Mouse (Mus musculus) limb, embryonic 11.5 days (tissue): ENCODE data around the gene Med27. TPM values are rescaled to one million over a fixed set of nuclear protein-coding genes. Genes with fewer than 3 reads are reported as not detected.
A peak's percentile ranks its signal among the peaks of the same experiment; 100 is the strongest.

Experiments
- ATAC-seq: fragments of 200-750 bp; cut with Nextera tagmentation; 2 replicates; pipeline ENCODE4 v1.8.0; 2017; ENCODE audit warnings: low read depth; ENCODE audit not compliant: insufficient number of reproducible peaks, low FRiP score, low TSS enrichment
- DNase-seq: peaks from one replicate; pipeline ENCODE4 v3.0.0-alpha.2; 2015; ENCODE audit warnings: low spot score
- H3K27ac ChIP-seq: fragments of 300-500 bp; sonication (generic); replicated peaks from 2 replicates; pipeline ENCODE4 v1.5.1; 2014; ENCODE audit warnings: low read depth, mild to moderate bottlenecking, low read length
- H3K27me3 ChIP-seq: fragments of 300-500 bp; sonication (generic); 2 replicates; pipeline ENCODE4 v1.6.1; 2014; ENCODE audit warnings: mild to moderate bottlenecking, low read length, mixed read lengths; ENCODE audit not compliant: control insufficient read depth, insufficient read depth
- H3K36me3 ChIP-seq: fragments of 300-500 bp; sonication (generic); 2 replicates; pipeline ENCODE4 v1.6.1; 2014; ENCODE audit warnings: mild to moderate bottlenecking, low read length, moderate library complexity, mixed read lengths; ENCODE audit not compliant: control insufficient read depth, insufficient read depth
- H3K4me1 ChIP-seq: fragments of 300-500 bp; sonication (generic); 2 replicates; pipeline ENCODE4 v1.6.1; 2014; ENCODE audit warnings: low read length, mixed read lengths; ENCODE audit not compliant: control insufficient read depth, insufficient read depth
- H3K4me2 ChIP-seq: fragments of 300-500 bp; sonication (generic); 2 replicates; pipeline ENCODE4 v1.6.1; 2014; ENCODE audit warnings: low read depth, mild to moderate bottlenecking, moderate library complexity; ENCODE audit not compliant: severe bottlenecking
- H3K4me3 ChIP-seq: fragments of 300-500 bp; sonication (generic); 2 replicates; pipeline ENCODE4 v1.5.1; 2014; ENCODE audit warnings: low read depth, low read length
- H3K9ac ChIP-seq: fragments of 300-500 bp; sonication (generic); 2 replicates; pipeline ENCODE4 v1.6.1; 2014; ENCODE audit warnings: mild to moderate bottlenecking, low read length
- H3K9me3 ChIP-seq: fragments of 300-500 bp; sonication (generic); 2 replicates; pipeline ENCODE4 v1.6.1; 2016; ENCODE audit warnings: low read length; ENCODE audit not compliant: control insufficient read depth
- WGBS: fragments of 180-500 bp; shearing (Covaris S2); extraction: QIAGEN DNeasy Blood & Tissue Kit; methylation state at CpG from one replicate; pipeline ENCODE4 v1.1.7; 2014; 5-methylcytosine and 5-hydroxymethylcytosine counted together
- polyA plus RNA-seq: library from polyadenylated mRNA; unstranded; fragments of >200 nt; fragmentation: Nextera tagmentation; extraction: Ambion mirVana; gene quantifications from 2 replicates; pipeline ENCODE4 v1.2.1, GENCODE M21; 2014

Med27 gene
- polyA plus RNA-seq, 1 experiment from 2014 or later = 56.3 TPM

- Histone ChIP-seq H3K9ac (no peak overlapping the region), H3K27me3 (no peaks in the 10 kb centered on the region), H3K9me3 (no peaks in the 10 kb centered on the region), H3K4me2 (no peak overlapping the region), H3K36me3 (no peaks in the 10 kb centered on the region), H3K27ac (no peak overlapping the region), H3K4me3 (no peak overlapping the region), H3K4me1 (peaks cover 21% of the 10 kb centered on the region)
- WGBS = 26% methylated on average over 7 of the region's 7 CpGs
- DNase-seq (peak; percentile 33), ATAC-seq (no peak)
Observed at GRCm38 (mm10) chr2:29513131-29513530, 166.5 kb downstream of the Med27 start.

GRCm38 (mm10) chr2:29514836-29515235 lies 168.2 kb downstream of the Med27 start:
- Histone ChIP-seq H3K27me3 (no peaks in the 10 kb centered on the region), H3K9me3 (no peaks in the 10 kb centered on the region), H3K4me2 (no peak overlapping the region), H3K36me3 (no peaks in the 10 kb centered on the region), H3K9ac (no peak overlapping the region), H3K27ac (no peak overlapping the region), H3K4me3 (no peak overlapping the region), H3K4me1 (peaks cover 26% of the 10 kb centered on the region)
- WGBS = 93% methylated on average over 6 of the region's 6 CpGs
- DNase-seq = no peak
- no peak for ATAC-seq

- H3K4me3 ChIP-seq = no peak overlapping the region
- DNase-seq = no peak
- no peak overlapping the region for H3K4me2 ChIP-seq
- H3K4me1 ChIP-seq = peaks cover 26% of the 10 kb centered on the region
- H3K9me3 ChIP-seq = no peaks in the 10 kb centered on the region
- H3K9ac ChIP-seq = no peak overlapping the region
- H3K27me3 ChIP-seq = no peaks in the 10 kb centered on the region
- 81% methylated on average over 4 of the region's 4 CpGs for WGBS
- 0 out of 2 replicates have a peak overlapping the region, but pooled peaks have one; percentile 18 for H3K27ac ChIP-seq
- no peaks in the 10 kb centered on the region for H3K36me3 ChIP-seq
- ATAC-seq = no peak
Observed at GRCm38 (mm10) chr2:29515831-29516447, 169.3 kb downstream of the Med27 start.

GRCm38 (mm10) chr2:29516621-29517170 lies 170.1 kb downstream of the Med27 start:
- 0 out of 2 replicates have a peak overlapping the region, but pooled peaks have one; percentile 22 for H3K9ac ChIP-seq
- no peaks in the 10 kb centered on the region for H3K36me3 ChIP-seq
- no peak for DNase-seq
- no peak overlapping the region for H3K4me2 ChIP-seq
- H3K4me3 ChIP-seq = no peak overlapping the region
- peaks cover 26% of the 10 kb centered on the region for H3K4me1 ChIP-seq
- H3K27ac ChIP-seq = no peak overlapping the region
- ATAC-seq = no peak
- no peaks in the 10 kb centered on the region for H3K27me3 ChIP-seq
- WGBS = 41% methylated on average over 9 of the region's 9 CpGs
- H3K9me3 ChIP-seq = no peaks in the 10 kb centered on the region

- 40% methylated on average over 3 of the region's 3 CpGs for WGBS
- Histone ChIP-seq H3K4me3 (no peak overlapping the region), H3K36me3 (no peaks in the 10 kb centered on the region), H3K27ac (no peak overlapping the region), H3K9ac (no peak overlapping the region), H3K27me3 (no peaks in the 10 kb centered on the region), H3K4me1 (peaks cover 13% of the 10 kb centered on the region; the same call in 1 of the 2 replicates), H3K9me3 (no peaks in the 10 kb centered on the region), H3K4me2 (no peak overlapping the region)
- ATAC-seq (no peak), DNase-seq (no peak)
Observed at GRCm38 (mm10) chr2:29519402-29519801, 172.8 kb downstream of the Med27 start.

DNA sequence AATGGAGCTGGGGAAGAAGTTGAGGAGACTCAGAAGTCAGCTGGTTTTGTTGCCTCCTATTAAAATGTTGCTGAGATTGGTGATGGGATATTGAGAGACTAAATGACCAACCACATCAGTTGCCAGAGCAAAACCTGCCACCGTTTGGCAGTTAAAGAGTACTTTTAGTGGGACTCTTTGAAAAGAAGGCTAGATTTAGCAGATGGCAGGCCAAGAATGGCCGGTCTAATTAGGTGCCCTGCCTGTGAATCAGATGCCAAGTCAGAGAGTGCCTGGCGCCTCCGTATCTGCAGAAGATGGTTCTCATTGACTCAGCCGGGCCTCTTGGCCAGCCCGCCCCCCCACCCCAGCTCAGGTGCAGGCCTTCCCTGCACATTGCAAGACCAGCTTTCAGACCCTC lies 173.6 kb downstream of the Med27 start:
- no peak overlapping the region for H3K27ac ChIP-seq
- no peak overlapping the region for H3K4me2 ChIP-seq
- H3K36me3 ChIP-seq = no peaks in the 10 kb centered on the region
- H3K9ac ChIP-seq = no peak overlapping the region
- DNase-seq (no peak), ATAC-seq (no peak)
- H3K4me3 ChIP-seq = no peak overlapping the region
- H3K27me3 ChIP-seq = no peaks in the 10 kb centered on the region
- H3K9me3 ChIP-seq = no peaks in the 10 kb centered on the region
- H3K4me1 ChIP-seq = peaks cover 18% of the 10 kb centered on the region
- 82% methylated on average over 6 of the region's 6 CpGs for WGBS

- H3K4me1 ChIP-seq = peaks cover 25% of the 10 kb centered on the region
- H3K9me3 ChIP-seq = no peaks in the 10 kb centered on the region
- WGBS = 84% methylated on average over 7 of the region's 7 CpGs
- H3K36me3 ChIP-seq = no peaks in the 10 kb centered on the region
- H3K27ac ChIP-seq = no peak overlapping the region
- DNase-seq (no peak), ATAC-seq (no peak)
- no peak overlapping the region for H3K4me3 ChIP-seq
- H3K9ac ChIP-seq = no peak overlapping the region
- no peak overlapping the region for H3K4me2 ChIP-seq
- H3K27me3 ChIP-seq = no peaks in the 10 kb centered on the region
Observed at GRCm38 (mm10) chr2:29521486-29521885, 174.9 kb downstream of the Med27 start.

GRCm38 (mm10) chr2:29523918-29524811 lies 177.5 kb downstream of the Med27 start:
- Histone ChIP-seq H3K9ac (no peak overlapping the region), H3K36me3 (no peaks in the 10 kb centered on the region), H3K27ac (no peak overlapping the region), H3K4me1 (peaks cover 16% of the 10 kb centered on the region), H3K27me3 (no peaks in the 10 kb centered on the region), H3K9me3 (no peaks in the 10 kb centered on the region), H3K4me2 (no peak overlapping the region), H3K4me3 (no peak overlapping the region)
- 83% methylated on average over 12 of the region's 12 CpGs for WGBS
- ATAC-seq (no peak), DNase-seq (no peak)
